Mouse (Mus musculus) cerebellum, adult 2 months (tissue): ENCODE results near the gene Hoxd11.

Source experiments
- CTCF ChIP-seq: fragments of 200-500 bp; IDR thresholded peaks from 2 replicates; pipeline ENCODE4 v1.5.1; 2011; ENCODE audit warnings: low read depth, mild to moderate bottlenecking, control low read depth, low read length, moderate library complexity, borderline replicate concordance; ENCODE audit not compliant: insufficient read depth
- POLR2A ChIP-seq: fragments of 200-500 bp; IDR thresholded peaks from 2 replicates; pipeline ENCODE4 v1.6.1; 2011; ENCODE audit warnings: low read length, control low read depth, borderline replicate concordance; ENCODE audit not compliant: insufficient read depth

DNA sequence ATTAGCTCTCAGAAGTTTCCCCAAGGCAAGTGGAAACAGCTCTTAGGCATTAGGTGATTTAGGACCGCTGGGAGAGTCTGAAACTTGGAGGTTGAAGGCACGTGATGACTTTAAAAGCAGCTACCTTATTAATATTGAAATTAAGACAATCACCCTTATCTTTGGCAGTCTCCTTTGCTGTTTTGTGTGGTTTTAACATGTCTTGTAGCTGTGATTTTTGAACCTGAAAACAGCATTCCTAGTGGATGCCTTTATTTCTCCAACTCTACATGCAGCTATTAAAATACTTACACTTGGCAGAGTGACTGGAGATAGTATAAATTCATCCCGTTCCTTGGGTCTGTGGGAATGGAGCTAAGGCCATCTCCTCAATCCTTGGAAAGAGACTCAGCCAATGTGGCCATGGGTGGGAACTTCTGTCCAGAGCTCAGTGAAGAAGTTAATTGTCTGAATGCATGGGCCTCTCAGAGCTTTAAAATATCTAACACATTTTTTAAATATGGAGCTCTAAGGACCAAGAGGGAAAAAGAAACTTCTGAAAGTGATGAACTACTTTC is 8.6 kb upstream of the Hoxd11 start:
- no peak for TF ChIP-seq POLR2A
- no peak for TF ChIP-seq CTCF
